Mouse (Mus musculus) ES-E14 (cell line): ENCODE results near the gene Lztfl1.

ENCODE experiments used
- HCFC1 ChIP-seq: IDR thresholded peaks from 2 replicates; pipeline ENCODE4 v1.6.1; 2012; ENCODE audit warnings: low read length, inconsistent platforms, borderline replicate concordance; ENCODE audit not compliant: insufficient read depth
- MAFK ChIP-seq: IDR thresholded peaks from 2 replicates; pipeline ENCODE4 v1.6.1; 2014; ENCODE audit warnings: mild to moderate bottlenecking, low read depth, low read length, inconsistent platforms; ENCODE audit not compliant: insufficient read depth
- ZC3H11A ChIP-seq: IDR thresholded peaks from 2 replicates; pipeline ENCODE4 v1.6.1; 2012; ENCODE audit warnings: low read depth, mild to moderate bottlenecking, inconsistent platforms, low read length, borderline replicate concordance
- ZNF384 ChIP-seq: IDR thresholded peaks from 2 replicates; pipeline ENCODE4 v1.6.1; 2012; ENCODE audit warnings: low read depth, low read length, inconsistent platforms

DNA sequence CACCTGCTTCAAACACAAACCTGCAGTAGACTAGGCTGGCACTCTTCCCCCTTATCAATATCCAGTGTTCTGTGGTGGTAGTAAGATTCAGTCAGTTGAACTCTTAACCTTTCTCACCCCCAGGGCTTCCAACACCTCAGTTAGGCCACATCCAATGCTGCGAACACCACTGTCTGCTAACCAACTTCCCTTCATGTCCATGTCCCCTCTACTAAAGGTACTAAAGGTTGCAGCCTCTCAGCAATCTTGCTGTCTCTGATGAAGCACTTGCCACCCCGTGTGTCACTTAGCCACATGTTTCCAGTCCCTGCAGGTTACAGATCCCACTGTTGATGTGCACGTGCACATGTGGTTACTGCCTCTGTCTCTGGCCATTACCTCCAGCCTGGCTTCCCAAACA lies 46.3 kb upstream of the Lztfl1 start:
- TF ChIP-seq MAFK (no peak), ZC3H11A (no peak), HCFC1 (no peak), ZNF384 (no peak)
